Mouse (Mus musculus): ENCODE results near the gene 1600002K03Rik.

DNA sequence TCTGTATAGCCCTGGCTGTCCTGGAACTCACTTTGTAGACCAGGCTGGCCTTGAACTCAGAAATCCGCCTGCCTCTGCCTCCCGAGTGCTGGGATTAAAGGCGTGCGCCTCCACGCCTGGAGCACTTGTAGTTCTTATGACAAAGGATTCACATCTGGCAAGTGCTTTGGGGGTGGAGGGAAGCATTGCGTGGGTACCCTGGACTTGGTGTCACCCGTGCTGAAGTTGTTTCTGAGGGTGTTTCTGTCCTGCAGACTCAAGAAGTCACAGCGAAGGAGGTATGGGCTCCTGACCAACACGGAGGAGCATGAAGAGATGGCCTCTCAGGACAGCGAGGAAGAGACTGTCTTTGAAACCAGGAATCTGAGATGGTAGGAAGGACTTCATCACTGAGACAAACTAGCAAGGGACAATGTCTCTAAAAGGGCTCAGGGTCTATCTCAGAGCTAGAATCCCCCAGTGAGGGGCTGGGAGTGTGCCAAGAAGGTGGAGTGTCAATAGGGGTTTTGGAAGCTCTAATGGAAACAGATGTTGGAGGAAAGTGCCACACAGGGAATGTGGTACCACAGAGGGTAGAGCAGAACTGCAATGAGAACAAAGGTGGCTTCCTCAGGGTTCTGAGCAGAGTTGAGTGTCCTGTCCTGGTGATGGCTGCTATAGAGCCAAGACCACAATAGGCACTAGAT lies 1.4 kb downstream of the 1600002K03Rik start:
- TF ChIP-seq CTCF (IDR thresholded peaks at IDR 0.05; ENCODE audit: borderline replicate concordance, insufficient read depth, low read depth, low read length) (no peak), POLR2A (IDR thresholded peaks at IDR 0.05; ENCODE audit: borderline replicate concordance, insufficient read depth, low read length) (no peak)

Measured in cerebellum, adult 2 months (tissue).